22 mouse cellular contexts compared by ENCODE assay signal in the genomic region with DNA sequence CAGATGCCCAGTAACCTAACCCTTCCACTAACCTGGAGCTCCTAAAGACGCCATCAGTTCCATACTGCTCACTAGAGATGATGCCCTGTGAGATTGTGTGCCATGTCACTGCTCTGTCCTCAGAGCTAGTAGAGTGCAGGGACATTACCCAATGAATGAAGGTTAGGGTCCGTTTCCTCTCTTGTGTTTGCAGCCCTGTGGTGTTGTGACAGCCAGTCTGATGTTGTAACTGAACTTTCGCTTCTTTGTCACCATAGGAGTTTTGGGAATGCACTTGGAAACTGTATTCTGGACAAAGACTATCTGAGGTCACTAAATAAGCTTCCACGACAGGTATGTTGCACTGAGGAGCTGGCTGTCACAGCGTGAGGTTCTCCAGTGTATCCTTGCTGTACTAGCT. TPM values are rescaled to one million over a fixed set of nuclear protein-coding genes. Genes with fewer than 3 reads are reported as not detected.
DNase-seq lines count a peak whose midpoint lies in the region; ATAC-seq and TF ChIP-seq lines count a peak whose summit lies in the region.
"Had no signal": no experiment of that assay in that cellular context is flagged by ENCODE, and none has a peak within 500 bp of the region (broad histone marks: within the 10 kb centered on the region; RNA-seq: fewer than 3 reads in every experiment).

No protein-coding gene starts in this region.

- H3K4me2 ChIP-seq in liver, embryonic 12.5 days, result no peak overlapping the region
- H3K4me2 ChIP-seq in kidney, embryonic 15.5 days, result no peak overlapping the region
- H3K4me2 ChIP-seq: embryonic facial prominence, embryonic 12.5 days; embryonic facial prominence, embryonic 15.5 days; forebrain, embryonic 15.5 days; heart, embryonic 11.5 days; hindbrain, embryonic 12.5 days; hindbrain, embryonic 15.5 days had no signal

- H3K9me3 ChIP-seq in liver, embryonic 12.5 days (replicated peaks), result no peaks in the 10 kb centered on the region
- no peaks in the 10 kb centered on the region for H3K9me3 ChIP-seq in kidney, embryonic 15.5 days (replicated peaks)
- H3K9me3 ChIP-seq: embryonic facial prominence, embryonic 12.5 days; embryonic facial prominence, embryonic 15.5 days; forebrain, embryonic 15.5 days; hindbrain, embryonic 12.5 days; hindbrain, embryonic 15.5 days had no signal

- no peak overlapping the region for H3K4me3 ChIP-seq in liver, adult 2 months (ENCODE audit: insufficient read depth, low read depth, low read length)
- H3K4me3 ChIP-seq in liver, embryonic 12.5 days, result no peak overlapping the region
- H3K4me3 ChIP-seq in bone marrow, adult 2 months (replicated peaks; ENCODE audit: control insufficient read depth, low read depth, low read length), result no peak overlapping the region
- H3K4me3 ChIP-seq in kidney, embryonic 15.5 days (replicated peaks), result no peak overlapping the region
- H3K4me3 ChIP-seq: embryonic facial prominence, embryonic 12.5 days; embryonic facial prominence, embryonic 15.5 days; forebrain, embryonic 15.5 days; heart, adult 2 months; hindbrain, embryonic 12.5 days; hindbrain, embryonic 15.5 days had no signal

- TF ChIP-seq CTCF in liver, adult 2 months (IDR thresholded peaks at IDR 0.05; ENCODE audit: low read depth, low read length), result no peak
- no peak for TF ChIP-seq CTCF in bone marrow, adult 2 months (IDR thresholded peaks at IDR 0.05; ENCODE audit: control insufficient read depth, insufficient read depth, low read length)

- peak; percentile 69 for DNase-seq in liver, adult 2 months (ENCODE audit: extremely low read depth, low read depth, low spot score)
- DNase-seq in adipocyte (ENCODE audit: low spot score), result peak; percentile 29
- DNase-seq in ovary, postnatal 36 days (ENCODE audit: low spot score), result no peak
- DNase-seq: adrenal gland, adult 8-10 months; adrenal gland, postnatal 25 days; cerebellum, adult 18-20 months; cerebellum, adult 9-10 months; cerebellum, postnatal 25 days; gastrocnemius, postnatal 10 days; gastrocnemius, postnatal 36 days; heart, adult 2 months had no signal

- peak overlapping the region; percentile 58 for H3K27ac ChIP-seq in liver, adult 2 months (replicated peaks; ENCODE audit: insufficient read depth, low read depth, low read length)
- H3K27ac ChIP-seq in liver, embryonic 12.5 days, result no peak overlapping the region
- H3K27ac ChIP-seq in bone marrow, adult 2 months (ENCODE audit: control insufficient read depth, insufficient read depth, low read depth, low read length, poor library complexity), result peak overlapping the region; percentile 18; the same call in 1 of the 2 replicates
- no peak overlapping the region for H3K27ac ChIP-seq in kidney, embryonic 15.5 days
- H3K27ac ChIP-seq: embryonic facial prominence, embryonic 12.5 days; embryonic facial prominence, embryonic 15.5 days; forebrain, embryonic 15.5 days; heart, adult 2 months; hindbrain, embryonic 12.5 days; hindbrain, embryonic 15.5 days had no signal

- no peak for ATAC-seq in liver, embryonic 12.5 days
- peak; percentile 63 for ATAC-seq in megakaryocyte progenitor cell, adult 5-6 weeks (replicated peaks; ENCODE audit: poor library complexity)
- ATAC-seq in kidney, embryonic 15.5 days (replicated peaks; ENCODE audit: low FRiP score), result no peak
- ATAC-seq: CD4-positive, CD25-positive, alpha-beta regulatory T cell, adult 4 months; forebrain, embryonic 15.5 days had no signal

- TF ChIP-seq POLR2A in liver, adult 2 months (IDR thresholded peaks at IDR 0.05; ENCODE audit: extremely low read depth, insufficient read depth, low read length), result no peak
- no peak for TF ChIP-seq POLR2A in bone marrow, adult 2 months (IDR thresholded peaks at IDR 0.05; ENCODE audit: borderline replicate concordance, control insufficient read depth, low read depth, low read length)

- peaks cover 33% of the 10 kb centered on the region for H3K36me3 ChIP-seq in liver, adult 2 months (ENCODE audit: control insufficient read depth, insufficient read depth, low read length)
- H3K36me3 ChIP-seq in liver, embryonic 12.5 days, result peaks cover 91% of the 10 kb centered on the region
- peaks cover 89% of the 10 kb centered on the region for H3K36me3 ChIP-seq in kidney, embryonic 15.5 days

- H3K9ac ChIP-seq in liver, adult 2 months (ENCODE audit: low read depth, low read length), result no peak overlapping the region
- no peak overlapping the region for H3K9ac ChIP-seq in liver, embryonic 12.5 days
- H3K9ac ChIP-seq in kidney, embryonic 15.5 days, result no peak overlapping the region
- H3K9ac ChIP-seq: embryonic facial prominence, embryonic 12.5 days; embryonic facial prominence, embryonic 15.5 days; forebrain, embryonic 15.5 days; hindbrain, embryonic 12.5 days; hindbrain, embryonic 15.5 days had no signal

- WGBS in liver, adult 2 months, result 32% methylated on average over 5 of the region's 5 CpGs
- 82% methylated on average over 5 of the region's 5 CpGs for WGBS in liver, embryonic 12.5 days (ENCODE audit: insufficient replicate concordance)
- WGBS in bone marrow, adult 2 months, result 48% methylated on average over 5 of the region's 5 CpGs
- WGBS in kidney, embryonic 15.5 days, result 92% methylated on average over 5 of the region's 5 CpGs

- H3K4me1 ChIP-seq in liver, adult 2 months (ENCODE audit: control insufficient read depth, insufficient read depth, low read length), result peaks cover 14% of the 10 kb centered on the region
- H3K4me1 ChIP-seq in liver, embryonic 12.5 days, result no peaks in the 10 kb centered on the region
- peaks cover 8% of the 10 kb centered on the region; the same call in 1 of the 2 replicates for H3K4me1 ChIP-seq in bone marrow, adult 2 months (ENCODE audit: control insufficient read depth, insufficient read depth, low read length)
- H3K4me1 ChIP-seq in kidney, embryonic 15.5 days, result no peaks in the 10 kb centered on the region
- H3K4me1 ChIP-seq: embryonic facial prominence, embryonic 12.5 days; embryonic facial prominence, embryonic 15.5 days; forebrain, embryonic 15.5 days; hindbrain, embryonic 12.5 days; hindbrain, embryonic 15.5 days had no signal

- H3K27me3 ChIP-seq in liver, adult 2 months (ENCODE audit: control insufficient read depth, insufficient read depth, low read length), result no peaks in the 10 kb centered on the region
- H3K27me3 ChIP-seq in liver, embryonic 12.5 days (replicated peaks), result no peaks in the 10 kb centered on the region
- H3K27me3 ChIP-seq in kidney, embryonic 15.5 days, result no peaks in the 10 kb centered on the region
- H3K27me3 ChIP-seq: embryonic facial prominence, embryonic 12.5 days; embryonic facial prominence, embryonic 15.5 days; forebrain, embryonic 15.5 days; hindbrain, embryonic 12.5 days; hindbrain, embryonic 15.5 days had no signal

- 0 out of 2 replicates have a peak, but pooled peaks cover 4% of the 10 kb centered on the region for H3K79me2 ChIP-seq in liver, adult 2 months (ENCODE audit: control insufficient read depth, insufficient read depth, low read length)

RNA-seq across cellular contexts. Expression of gene Rad52, which starts 13.2 kb away (rescaled TPM):
- 10.5 and 11.5 TPM in 2 replicates for total RNA-seq in liver, adult 2 months (2014; rRNA removed)
- 7.9 and 10.3 TPM in 2 replicates for polyA plus RNA-seq in liver, adult 2 months (2012; rRNA removed)
- 13.7 and 13.8 TPM in 2 replicates for polyA plus RNA-seq in liver, embryonic 12.5 days (2016; fragmentation: Nextera tagmentation; extraction: Ambion mirVana)
- 10.4 and 25.2 TPM in 2 replicates for polyA plus RNA-seq in bone marrow, adult 2 months (2011; ENCODE audit: insufficient read depth, insufficient read length, low replicate concordance, missing spikeins)
- total RNA-seq in megakaryocyte progenitor cell, adult 5-6 weeks (2015), result 23.2 and 27.7 TPM in 2 replicates
- total RNA-seq in megakaryocyte progenitor cell, adult 5-6 weeks (2017), result 20.4 and 26.3 TPM in 2 replicates
- 27.0 and 27.3 TPM in 2 replicates for polyA plus RNA-seq in kidney, embryonic 15.5 days (2015; fragmentation: Nextera tagmentation; extraction: Ambion mirVana)

Comparison
In these comparisons a context has a peak if more than half of its experiments do, and no peak if none do; other contexts are left out.
1. H3K27ac ChIP-seq: peak in liver, adult 2 months (single experiment) and bone marrow, adult 2 months (single experiment); none in liver, embryonic 12.5 days (single experiment) and kidney, embryonic 15.5 days (single experiment).